20 mouse cellular contexts compared by ENCODE assay signal in the genomic region with DNA sequence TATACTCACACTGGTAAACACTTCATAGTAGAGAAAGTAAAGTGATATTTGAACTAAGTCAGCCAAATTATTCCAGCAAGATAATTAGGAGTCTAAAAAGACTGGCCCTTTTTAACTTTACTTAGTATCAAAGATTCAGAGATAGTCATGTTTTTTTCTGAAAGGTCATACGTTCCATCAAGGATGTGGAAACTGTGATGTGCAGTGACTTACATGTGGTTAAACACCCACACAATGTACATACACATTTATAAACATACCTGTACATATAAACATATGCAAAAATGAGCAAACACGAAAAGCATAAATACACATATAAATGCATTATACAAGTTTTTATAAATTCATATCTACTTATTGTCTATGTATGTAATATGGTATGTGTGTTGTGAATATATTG. TPM values are rescaled to one million over a fixed set of nuclear protein-coding genes. Genes with fewer than 3 reads are reported as not detected.
DNase-seq lines count a peak whose midpoint lies in the region; ATAC-seq and TF ChIP-seq lines count a peak whose summit lies in the region.
"Had no signal": no experiment of that assay in that cellular context is flagged by ENCODE, and none has a peak within 500 bp of the region (broad histone marks: within the 10 kb centered on the region; RNA-seq: fewer than 3 reads in every experiment).

No protein-coding gene starts in this region.

- TF ChIP-seq CTCF in gastrocnemius, adult 2 months (IDR thresholded peaks at IDR 0.05): no peak

- no peak overlapping the region for H3K4me3 ChIP-seq in gastrocnemius, adult 2 months
- H3K4me3 ChIP-seq: embryonic facial prominence, embryonic 10.5 days; embryonic facial prominence, embryonic 12.5 days; forebrain, embryonic 10.5 days; forebrain, embryonic 12.5 days had no signal

- no peak overlapping the region for H3K27ac ChIP-seq in gastrocnemius, adult 2 months
- H3K27ac ChIP-seq: embryonic facial prominence, embryonic 10.5 days; embryonic facial prominence, embryonic 12.5 days; forebrain, embryonic 10.5 days; forebrain, embryonic 12.5 days had no signal

- DNase-seq in CD4-positive helper T cell, adult 2 months (ENCODE audit: low read depth, low spot score): peak; percentile 32
- peak; percentile 27 for DNase-seq in induced T-regulatory cell, adult 2 months (ENCODE audit: low read depth)
- DNase-seq in adrenal gland, postnatal 10 days: no peak
- DNase-seq in cerebellum, adult 9-10 months: no peak
- DNase-seq in gastrocnemius, adult 2 months: no peak
- DNase-seq: adrenal gland, adult 8-10 months; adrenal gland, postnatal 25 days; B cell, adult 2 months; cerebellum, adult 11 months; cerebellum, adult 18-20 months; cerebellum, adult 8-10 months; cerebellum, postnatal 25 days had no signal

- peak; percentile 68 for ATAC-seq in CD4-positive, CD25-positive, alpha-beta regulatory T cell, adult 4 months
- ATAC-seq: forebrain, embryonic 14.5 days; forebrain, embryonic 16.5 days had no signal

- intact Hi-C loops in gastrocnemius, adult 2 months (cut with DNase I): no loop called here

RNA-seq across cellular contexts. Expression of a gene that starts 9.2 kb away (rescaled TPM):
- not detected for polyA plus RNA-seq in CD4-positive, CD25-positive, alpha-beta regulatory T cell, adult 4 months (2017; shearing (Covaris generic))
- 1 to 10 TPM; 4.0 to 4.6 TPM for total RNA-seq in adrenal gland, postnatal 10 days (2021)
- under 1 TPM in 1 of 2 experiments, not detected in 1; 0.20 TPM for total RNA-seq in gastrocnemius, adult 2 months (2021)
- total RNA-seq: MEL had no signal

Comparison
In these comparisons a context has a peak if more than half of its experiments do, and no peak if none do; other contexts are left out.
1. DNase-seq: peak in CD4-positive helper T cell, adult 2 months (single experiment) and induced T-regulatory cell, adult 2 months (single experiment); none in adrenal gland, postnatal 10 days (single experiment), cerebellum, adult 9-10 months (single experiment) and gastrocnemius, adult 2 months (single experiment).
2. RNA of a gene that starts 9.2 kb away (total RNA-seq): 4.0 to 4.6 TPM in adrenal gland, postnatal 10 days; 0.20 TPM in gastrocnemius, adult 2 months; every median in the first group is over 4 times any median in the second.